Mouse (Mus musculus) hindbrain, embryonic 15.5 days (tissue): ENCODE results near the gene Scp2. TPM values are rescaled to one million over a fixed set of nuclear protein-coding genes. Genes with fewer than 3 reads are reported as not detected.

Source experiments
- ATAC-seq: fragments of 200-750 bp; cut with Nextera tagmentation; 2 replicates; pipeline ENCODE4 v1.8.0; 2017; ENCODE audit warnings: low read depth, moderate number of reproducible peaks, moderate TSS enrichment; ENCODE audit not compliant: low FRiP score
- H3K27ac ChIP-seq: fragments of 300-500 bp; sonication (generic); replicated peaks from 2 replicates; pipeline ENCODE4 v1.5.1; 2015; ENCODE audit warnings: mild to moderate bottlenecking, inconsistent platforms
- H3K27me3 ChIP-seq: fragments of 300-500 bp; sonication (generic); 2 replicates; pipeline ENCODE4 v1.6.1; 2015; ENCODE audit warnings: control low read depth, inconsistent platforms
- H3K36me3 ChIP-seq: fragments of 300-500 bp; sonication (generic); 2 replicates; pipeline ENCODE4 v1.6.1; 2015; ENCODE audit warnings: control low read depth, inconsistent platforms
- H3K4me1 ChIP-seq: fragments of 300-500 bp; sonication (generic); replicated peaks from 2 replicates; pipeline ENCODE4 v1.6.1; 2015; ENCODE audit warnings: control low read depth, inconsistent platforms
- H3K4me2 ChIP-seq: fragments of 300-500 bp; sonication (generic); 2 replicates; pipeline ENCODE4 v1.6.1; 2015; ENCODE audit warnings: moderate library complexity, mild to moderate bottlenecking, inconsistent platforms
- H3K4me3 ChIP-seq: fragments of 300-500 bp; sonication (generic); 2 replicates; pipeline ENCODE4 v1.5.1; 2015; ENCODE audit warnings: mild to moderate bottlenecking, inconsistent platforms
- H3K9ac ChIP-seq: fragments of 300-500 bp; sonication (generic); 2 replicates; pipeline ENCODE4 v1.6.1; 2015; ENCODE audit warnings: inconsistent platforms
- H3K9me3 ChIP-seq: fragments of 300-500 bp; sonication (generic); 2 replicates; pipeline ENCODE4 v1.6.1; 2016; ENCODE audit warnings: control low read depth, inconsistent platforms
- WGBS: fragments of 180-500 bp; shearing (Covaris S2); methylation state at CpG from one replicate; pipeline ENCODE4 v1.1.7; 2015; 5-methylcytosine and 5-hydroxymethylcytosine counted together
- polyA plus RNA-seq: library from polyadenylated mRNA; unstranded; fragments of >200 nt; fragmentation: Nextera tagmentation; extraction: Ambion mirVana; gene quantifications from 2 replicates; pipeline ENCODE4 v1.2.1, GENCODE M21; 2015

Scp2 gene
- polyA plus RNA-seq, 1 experiment from 2014 or later: 218 TPM

GRCm38 (mm10) chr4:108055873-108056272, 88.9 kb downstream of the Scp2 start:
- WGBS: 94% methylated on average over 10 of the region's 10 CpGs
- Histone ChIP-seq H3K9ac (no peak overlapping the region), H3K4me2 (no peak overlapping the region), H3K4me1 (no peaks in the 10 kb centered on the region), H3K27me3 (no peaks in the 10 kb centered on the region), H3K9me3 (no peaks in the 10 kb centered on the region), H3K27ac (no peak overlapping the region), H3K4me3 (no peak overlapping the region), H3K36me3 (peaks cover 31% of the 10 kb centered on the region)
- no peak for ATAC-seq

- H3K27ac ChIP-seq: no peak overlapping the region
- no peaks in the 10 kb centered on the region for H3K4me1 ChIP-seq
- WGBS: 93% methylated on average over 8 of the region's 8 CpGs
- no peak overlapping the region for H3K4me2 ChIP-seq
- no peak overlapping the region for H3K9ac ChIP-seq
- H3K4me3 ChIP-seq: no peak overlapping the region
- no peaks in the 10 kb centered on the region for H3K9me3 ChIP-seq
- H3K36me3 ChIP-seq: peaks cover 39% of the 10 kb centered on the region
- no peaks in the 10 kb centered on the region for H3K27me3 ChIP-seq
- no peak for ATAC-seq
Measured at GRCm38 (mm10) chr4:108052673-108053072, 92.1 kb downstream of the Scp2 start.

- 0 out of 2 replicates have a peak overlapping the region, but pooled peaks have one; percentile 32 for H3K27ac ChIP-seq
- no peak overlapping the region for H3K9ac ChIP-seq
- H3K4me1 ChIP-seq: no peaks in the 10 kb centered on the region
- H3K4me2 ChIP-seq: no peak overlapping the region
- H3K4me3 ChIP-seq: no peak overlapping the region
- peaks cover 45% of the 10 kb centered on the region for H3K36me3 ChIP-seq
- no peaks in the 10 kb centered on the region for H3K9me3 ChIP-seq
- H3K27me3 ChIP-seq: no peaks in the 10 kb centered on the region
- ATAC-seq: peak; percentile 69; the same call in 1 of the 2 replicates
- WGBS: 75% methylated on average over 10 of the region's 10 CpGs
Measured at GRCm38 (mm10) chr4:108051687-108052274, 93.0 kb downstream of the Scp2 start.

- Histone ChIP-seq H3K4me1 (no peaks in the 10 kb centered on the region), H3K4me2 (no peak overlapping the region), H3K4me3 (no peak overlapping the region), H3K36me3 (peaks cover 34% of the 10 kb centered on the region), H3K27me3 (no peaks in the 10 kb centered on the region), H3K9ac (no peak overlapping the region), H3K9me3 (no peaks in the 10 kb centered on the region), H3K27ac (no peak overlapping the region)
- 85% methylated on average over 8 of the region's 8 CpGs for WGBS
- ATAC-seq: no peak
Measured at GRCm38 (mm10) chr4:108046136-108046535, 98.7 kb downstream of the Scp2 start.

GRCm38 (mm10) chr4:108045136-108046107, 99.4 kb downstream of the Scp2 start:
- H3K36me3 ChIP-seq: peaks cover 29% of the 10 kb centered on the region
- no peaks in the 10 kb centered on the region for H3K9me3 ChIP-seq
- H3K9ac ChIP-seq: no peak overlapping the region
- no peak overlapping the region for H3K4me3 ChIP-seq
- no peak for ATAC-seq
- no peak overlapping the region for H3K27ac ChIP-seq
- H3K27me3 ChIP-seq: no peaks in the 10 kb centered on the region
- WGBS: 70% methylated on average over 19 of the region's 19 CpGs
- no peak overlapping the region for H3K4me2 ChIP-seq
- H3K4me1 ChIP-seq: no peaks in the 10 kb centered on the region

GRCm38 (mm10) chr4:108037027-108037426, 107.8 kb downstream of the Scp2 start:
- H3K27me3 ChIP-seq: peaks cover 14% of the 10 kb centered on the region
- H3K27ac ChIP-seq: no peak overlapping the region
- H3K4me3 ChIP-seq: no peak overlapping the region
- peaks cover 3% of the 10 kb centered on the region; the same call in 1 of the 2 replicates for H3K4me1 ChIP-seq
- 71% methylated on average over 8 of the region's 8 CpGs for WGBS
- H3K9ac ChIP-seq: no peak overlapping the region
- ATAC-seq: no peak
- no peaks in the 10 kb centered on the region for H3K36me3 ChIP-seq
- no peaks in the 10 kb centered on the region for H3K9me3 ChIP-seq
- H3K4me2 ChIP-seq: no peak overlapping the region

- WGBS: 87% methylated on average over 8 of the region's 8 CpGs
- no peak for ATAC-seq
- Histone ChIP-seq H3K27ac (no peak overlapping the region), H3K9me3 (no peaks in the 10 kb centered on the region), H3K36me3 (no peaks in the 10 kb centered on the region), H3K4me1 (peaks cover 16% of the 10 kb centered on the region), H3K27me3 (peaks cover 29% of the 10 kb centered on the region), H3K4me2 (no peak overlapping the region), H3K9ac (no peak overlapping the region), H3K4me3 (no peak overlapping the region)
Measured at GRCm38 (mm10) chr4:108033041-108033764, 111.6 kb downstream of the Scp2 start.

- no peak for ATAC-seq
- H3K4me3 ChIP-seq: peak overlapping the region; percentile 62
- no peaks in the 10 kb centered on the region for H3K9me3 ChIP-seq
- H3K36me3 ChIP-seq: no peaks in the 10 kb centered on the region
- H3K9ac ChIP-seq: peak overlapping the region; percentile 45
- 43% methylated on average over 11 of the region's 11 CpGs for WGBS
- H3K4me1 ChIP-seq: peaks cover 16% of the 10 kb centered on the region
- H3K27ac ChIP-seq: no peak overlapping the region
- peaks cover 29% of the 10 kb centered on the region for H3K27me3 ChIP-seq
- H3K4me2 ChIP-seq: peak overlapping the region; percentile 99
Measured at GRCm38 (mm10) chr4:108032352-108032849, 112.4 kb downstream of the Scp2 start.

GRCm38 (mm10) chr4:108031502-108032351, 113.1 kb downstream of the Scp2 start:
- Histone ChIP-seq H3K27me3 (peaks cover 29% of the 10 kb centered on the region), H3K9ac (peak overlapping the region; percentile 45), H3K4me1 (peaks cover 16% of the 10 kb centered on the region), H3K27ac (no peak overlapping the region), H3K36me3 (no peaks in the 10 kb centered on the region), H3K4me2 (peak overlapping the region; percentile 99), H3K9me3 (no peaks in the 10 kb centered on the region), H3K4me3 (peak overlapping the region; percentile 62)
- WGBS: under 1% methylated on average over 79 of the region's 86 CpGs
- peak; percentile 64; the same call in 1 of the 2 replicates for ATAC-seq

GRCm38 (mm10) chr4:108030888-108031501, 113.8 kb downstream of the Scp2 start:
- peak; percentile 28; the same call in 1 of the 2 replicates for ATAC-seq
- WGBS: 4% methylated on average over 22 of the region's 22 CpGs
- Histone ChIP-seq H3K27ac (no peak overlapping the region), H3K4me2 (peak overlapping the region; percentile 99), H3K9me3 (no peaks in the 10 kb centered on the region), H3K36me3 (no peaks in the 10 kb centered on the region), H3K4me3 (peak overlapping the region; percentile 62), H3K4me1 (peaks cover 16% of the 10 kb centered on the region), H3K27me3 (peaks cover 29% of the 10 kb centered on the region), H3K9ac (peak overlapping the region; percentile 45; the same call in 1 of the 2 replicates)
